In the genomic region with DNA sequence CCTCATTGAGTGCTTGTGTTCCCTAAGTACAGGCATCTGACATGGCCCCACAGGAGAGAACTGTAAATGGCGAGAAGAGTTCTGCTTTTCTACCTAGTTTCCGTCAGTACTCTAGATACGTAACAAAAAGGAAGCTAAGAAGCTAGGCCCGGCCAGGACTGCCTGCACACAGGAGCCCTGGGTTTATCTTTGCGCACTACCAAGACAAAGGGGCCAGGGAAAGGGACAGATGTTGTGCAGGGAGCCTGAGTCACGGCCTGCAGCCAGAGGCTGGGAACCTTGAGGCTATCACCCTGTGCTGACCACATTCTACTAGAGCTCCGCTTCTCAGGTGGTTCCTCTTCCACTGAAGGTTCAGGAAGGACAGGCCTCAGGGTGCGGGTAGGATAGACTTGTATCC, we compare ENCODE assay signal across 23 mouse cellular contexts. TPM values are rescaled to one million over a fixed set of nuclear protein-coding genes. Genes with fewer than 3 reads are reported as not detected.
A peak's percentile ranks its signal among the peaks of the same experiment; 100 is the strongest.
DNase-seq lines count a peak whose midpoint lies in the region; ATAC-seq and TF ChIP-seq lines count a peak whose summit lies in the region.
"Had no signal": no experiment of that assay in that cellular context is flagged by ENCODE, and none has a peak within 500 bp of the region (broad histone marks: within the 10 kb centered on the region; RNA-seq: fewer than 3 reads in every experiment).

No protein-coding gene starts in this region.

- H3K4me3 ChIP-seq in spleen, adult 2 months (ENCODE audit: extremely low read depth, insufficient read depth, insufficient read length): no peak overlapping the region
- no peak overlapping the region for H3K4me3 ChIP-seq in liver, embryonic 13.5 days (replicated peaks)
- no peak overlapping the region for H3K4me3 ChIP-seq in intestine, embryonic 16.5 days (ENCODE audit: low read length)
- H3K4me3 ChIP-seq: forebrain, embryonic 10.5 days; hindbrain, embryonic 12.5 days; liver, embryonic 15.5 days; megakaryocyte, embryonic 14.5 days had no signal

- no peaks in the 10 kb centered on the region for H3K27me3 ChIP-seq in spleen, adult 2 months (ENCODE audit: control insufficient read depth, insufficient read depth, low read length)
- H3K27me3 ChIP-seq in liver, embryonic 13.5 days: no peaks in the 10 kb centered on the region
- H3K27me3 ChIP-seq in intestine, embryonic 16.5 days (replicated peaks; ENCODE audit: control insufficient read depth, insufficient read depth, low read length): no peaks in the 10 kb centered on the region
- H3K27me3 ChIP-seq: hindbrain, embryonic 12.5 days; liver, embryonic 15.5 days; megakaryocyte, embryonic 14.5 days had no signal

- no peaks in the 10 kb centered on the region for H3K9me3 ChIP-seq in liver, embryonic 13.5 days (replicated peaks)
- H3K9me3 ChIP-seq in intestine, embryonic 16.5 days (ENCODE audit: control insufficient read depth, low read length): no peaks in the 10 kb centered on the region
- H3K9me3 ChIP-seq: forebrain, embryonic 10.5 days; hindbrain, embryonic 12.5 days; liver, embryonic 15.5 days; megakaryocyte, embryonic 14.5 days had no signal

- H3K27ac ChIP-seq in spleen, adult 2 months (ENCODE audit: insufficient read depth, low read length): 0 out of 2 replicates have a peak overlapping the region, but pooled peaks have one; percentile 13
- H3K27ac ChIP-seq in liver, embryonic 13.5 days: no peak overlapping the region; the same call in 1 of the 2 replicates
- no peak overlapping the region for H3K27ac ChIP-seq in intestine, embryonic 16.5 days (ENCODE audit: low read length)
- H3K27ac ChIP-seq: forebrain, embryonic 10.5 days; hindbrain, embryonic 12.5 days; kidney, postnatal 0 days; liver, embryonic 15.5 days; stomach, postnatal 0 days had no signal

- H3K9ac ChIP-seq in liver, embryonic 13.5 days: no peak overlapping the region
- no peak overlapping the region for H3K9ac ChIP-seq in intestine, embryonic 16.5 days (ENCODE audit: low read depth, low read length)
- H3K9ac ChIP-seq: hindbrain, embryonic 12.5 days; liver, embryonic 15.5 days had no signal

- TF ChIP-seq CTCF in spleen, adult 2 months (IDR thresholded peaks at IDR 0.05; ENCODE audit: extremely low read depth, insufficient read depth, insufficient read length, insufficient replicate concordance): no peak

- TF ChIP-seq POLR2A in spleen, adult 2 months (IDR thresholded peaks at IDR 0.05; ENCODE audit: low read depth, low read length): no peak

- DNase-seq in spleen, adult 2 months (ENCODE audit: low read depth in 1 of 2, low spot score in 2 of 2): no peak
- DNase-seq in spleen, postnatal 10 days (ENCODE audit: low spot score in 2 of 2): no peak
- DNase-seq in liver, embryonic 13.5 days: peak; percentile 26
- no peak for DNase-seq in retina, embryonic 14.5 days (ENCODE audit: low spot score)
- DNase-seq in urinary bladder, postnatal 10 days (ENCODE audit: low spot score): no peak
- DNase-seq: adrenal gland, adult 8-10 months; cerebellum, adult 8-10 months; gastrocnemius, postnatal 10 days; kidney, adult 2 months; lung, postnatal 10 days had no signal

- no peak overlapping the region for H3K4me2 ChIP-seq in liver, embryonic 13.5 days
- H3K4me2 ChIP-seq in intestine, embryonic 16.5 days (ENCODE audit: low read depth, low read length): no peak overlapping the region
- H3K4me2 ChIP-seq: heart, embryonic 11.5 days; hindbrain, embryonic 12.5 days; liver, embryonic 15.5 days had no signal

- H3K4me1 ChIP-seq in spleen, adult 2 months (ENCODE audit: control insufficient read depth, insufficient read depth, insufficient read length): no peaks in the 10 kb centered on the region
- peaks cover 26% of the 10 kb centered on the region for H3K4me1 ChIP-seq in liver, embryonic 13.5 days (replicated peaks)
- H3K4me1 ChIP-seq in intestine, embryonic 16.5 days (ENCODE audit: control insufficient read depth, insufficient read depth, low read length): no peaks in the 10 kb centered on the region
- H3K4me1 ChIP-seq: forebrain, embryonic 10.5 days; hindbrain, embryonic 12.5 days had no signal

- H3K36me3 ChIP-seq in spleen, adult 2 months (ENCODE audit: control insufficient read depth, insufficient read depth, low read length): peaks cover 45% of the 10 kb centered on the region
- peaks cover 8% of the 10 kb centered on the region; the same call in 1 of the 2 replicates for H3K36me3 ChIP-seq in liver, embryonic 13.5 days
- peaks cover 6% of the 10 kb centered on the region; the same call in 1 of the 2 replicates for H3K36me3 ChIP-seq in intestine, embryonic 16.5 days (ENCODE audit: control insufficient read depth, insufficient read depth, low read length)

- peak; percentile 35; the same call in 1 of the 2 replicates for ATAC-seq in common myeloid progenitor, adult 5-6 weeks (replicated peaks; ENCODE audit: low read depth, poor library complexity, severe bottlenecking)
- ATAC-seq in liver, embryonic 13.5 days (ENCODE audit: low read depth): peak; percentile 68
- ATAC-seq in intestine, embryonic 16.5 days: no peak
- ATAC-seq: activated CD4-positive, CD25-positive, alpha-beta regulatory T cell, adult 4 months; forebrain, embryonic 16.5 days; midbrain, embryonic 16.5 days had no signal

- 72% methylated on average over 8 of the region's 8 CpGs for WGBS in spleen, adult 2 months
- WGBS in liver, embryonic 13.5 days (ENCODE audit: insufficient replicate concordance): 29% methylated on average over 8 of the region's 8 CpGs
- 88% methylated on average over 8 of the region's 8 CpGs for WGBS in intestine, embryonic 16.5 days

RNA-seq across cellular contexts. Expression of a gene that starts 25.5 kb away (rescaled TPM):
- 100 and 116 TPM in 2 replicates for polyA plus RNA-seq in spleen, adult 2 months (2012; rRNA removed)
- total RNA-seq in common myeloid progenitor, adult 5-6 weeks (2017): not detected in 2 replicates
- polyA plus RNA-seq in liver, embryonic 13.5 days (2015; fragmentation: Nextera tagmentation; extraction: Ambion mirVana): 58.3 and 60.1 TPM in 2 replicates
- 1,232 and 1,258 TPM in 2 replicates for polyA plus RNA-seq in intestine, embryonic 16.5 days (2015; fragmentation: Nextera tagmentation; extraction: Ambion mirVana)
- total RNA-seq: granulocyte monocyte progenitor cell, adult 5-6 weeks had no signal
- polyA plus RNA-seq: activated CD4-positive, CD25-positive, alpha-beta regulatory T cell, adult 4 months had no signal

Comparison
In these comparisons a context has a peak if more than half of its experiments do, and no peak if none do; other contexts are left out.
1. RNA of a gene that starts 25.5 kb away (polyA plus RNA-seq): 1,232 to 1,258 TPM in intestine, embryonic 16.5 days; 100 to 116 TPM in spleen, adult 2 months and 58.3 to 60.1 TPM in liver, embryonic 13.5 days; every median in the first group is over 10 times any median in the second.